Mouse (Mus musculus): ENCODE data around the gene Zfhx3. TPM values are rescaled to one million over a fixed set of nuclear protein-coding genes. Genes with fewer than 3 reads are reported as not detected.

Zfhx3 gene
- polyA plus RNA-seq, 1 experiment, result 14.0 TPM

DNA sequence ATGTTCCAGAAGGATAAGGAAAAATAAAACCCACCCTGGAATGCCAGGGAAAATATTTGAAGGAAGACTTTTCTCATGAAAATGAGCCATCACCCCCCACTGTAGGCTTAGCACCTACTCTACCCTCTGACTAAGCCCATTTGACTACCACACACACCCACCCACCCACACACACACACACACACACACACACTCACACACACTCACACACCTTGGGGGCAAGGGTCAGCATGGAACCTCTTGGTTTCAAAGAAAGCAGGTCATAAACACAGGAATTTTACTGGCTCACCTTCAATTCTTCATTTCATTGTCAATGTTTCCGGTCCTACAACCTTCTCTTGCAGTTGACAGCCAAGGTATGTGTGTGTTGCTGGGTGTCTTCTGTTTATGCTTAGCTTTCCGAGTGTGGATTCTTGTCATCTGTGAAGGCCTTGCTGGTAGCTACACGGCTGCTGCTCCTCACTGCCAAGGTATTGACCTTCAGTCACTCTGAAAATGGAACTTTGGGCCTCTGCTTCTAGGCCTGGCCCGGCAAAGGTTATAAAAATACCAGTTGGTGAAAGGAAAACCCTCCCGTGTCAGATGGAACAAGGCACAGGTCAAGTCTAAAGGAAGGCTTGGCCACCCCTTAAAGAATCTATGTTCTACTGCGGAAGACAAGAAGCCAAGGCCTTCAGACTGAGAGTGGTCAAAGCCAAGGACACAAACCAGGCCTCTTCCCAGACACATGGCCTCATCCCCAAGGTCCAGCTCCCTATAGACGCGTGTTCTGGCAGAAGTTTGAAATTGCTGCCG is 641.6 kb downstream of the Zfhx3 start:
- no peak for TF ChIP-seq EP300 (IDR thresholded peaks at IDR 0.05; ENCODE audit: insufficient read depth, low read depth, low read length)
- TF ChIP-seq POLR2A (IDR thresholded peaks at IDR 0.05; ENCODE audit: insufficient read depth, low read length), result no peak
- TF ChIP-seq CTCF (IDR thresholded peaks at IDR 0.05; ENCODE audit: low read depth, low read length), result no peak
- no peaks in the 10 kb centered on the region for H3K27me3 ChIP-seq (ENCODE audit: control insufficient read depth, insufficient read depth, low read length, poor library complexity, severe bottlenecking)
- no peaks in the 10 kb centered on the region for H3K36me3 ChIP-seq (ENCODE audit: control insufficient read depth, insufficient read depth, low read length, poor library complexity, severe bottlenecking)
- H3K9me3 ChIP-seq (replicated peaks; ENCODE audit: control insufficient read depth, insufficient read depth, low read length, poor library complexity, severe bottlenecking), result no peaks in the 10 kb centered on the region
- H3K27ac ChIP-seq (ENCODE audit: insufficient read depth, low read length), result no peak overlapping the region
- H3K4me3 ChIP-seq (ENCODE audit: low read depth, low read length), result no peak overlapping the region
- H3K4me1 ChIP-seq (ENCODE audit: control insufficient read depth, insufficient read depth, low read length), result no peaks in the 10 kb centered on the region
- no peak overlapping the region for H3K9ac ChIP-seq (ENCODE audit: low read depth, poor library complexity, severe bottlenecking)

DNA sequence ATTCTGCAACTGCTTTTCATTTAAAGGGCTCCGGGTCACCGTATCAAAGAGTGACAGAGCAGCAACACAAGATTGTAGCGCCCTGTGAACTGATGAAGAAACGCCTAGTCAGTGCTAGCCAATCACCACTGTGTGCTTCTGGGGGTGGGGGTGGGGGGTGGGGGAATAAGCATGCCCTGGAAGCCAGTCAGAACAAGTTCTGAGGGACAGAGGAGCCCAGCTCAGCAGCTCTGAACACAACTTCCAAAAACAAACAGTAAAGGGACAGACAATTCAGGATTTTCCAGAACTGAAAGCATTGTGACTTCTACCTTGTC is 642.2 kb downstream of the Zfhx3 start:
- no peak overlapping the region for H3K27ac ChIP-seq (ENCODE audit: insufficient read depth, low read length)

DNA sequence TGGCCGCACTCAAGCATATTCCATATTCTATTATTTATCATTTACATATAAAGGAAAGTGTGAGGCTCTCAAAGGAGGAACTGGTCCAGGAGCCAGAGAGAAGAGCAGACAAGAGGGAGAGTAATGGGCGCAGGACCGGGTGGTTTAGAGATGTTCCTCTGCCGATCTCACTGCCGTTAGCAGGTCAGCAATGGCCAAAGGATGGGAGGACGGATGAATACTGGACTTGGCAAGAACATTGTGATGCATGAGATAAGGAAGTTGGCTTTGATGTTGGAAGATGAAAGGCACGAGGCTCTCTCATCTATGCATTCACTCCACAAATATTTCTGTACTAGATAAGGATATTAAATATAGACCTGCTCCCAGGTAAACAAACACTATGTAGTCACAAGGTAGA is 648.6 kb downstream of the Zfhx3 start:
- TF ChIP-seq CTCF (IDR thresholded peaks at IDR 0.05; ENCODE audit: low read depth, low read length) (no peak), EP300 (IDR thresholded peaks at IDR 0.05; ENCODE audit: insufficient read depth, low read depth, low read length) (no peak), POLR2A (IDR thresholded peaks at IDR 0.05; ENCODE audit: insufficient read depth, low read length) (no peak)
- H3K36me3 ChIP-seq (ENCODE audit: control insufficient read depth, insufficient read depth, low read length, poor library complexity, severe bottlenecking), result no peaks in the 10 kb centered on the region

More for the DNA sequence above, 642.2 kb downstream of the Zfhx3 start:
- no peak overlapping the region for H3K9ac ChIP-seq (ENCODE audit: low read depth, poor library complexity, severe bottlenecking)
- no peaks in the 10 kb centered on the region for H3K4me1 ChIP-seq (ENCODE audit: control insufficient read depth, insufficient read depth, low read length)
- H3K27me3 ChIP-seq (ENCODE audit: control insufficient read depth, insufficient read depth, low read length, poor library complexity, severe bottlenecking), result no peaks in the 10 kb centered on the region
- no peaks in the 10 kb centered on the region for H3K36me3 ChIP-seq (ENCODE audit: control insufficient read depth, insufficient read depth, low read length, poor library complexity, severe bottlenecking)
- H3K9me3 ChIP-seq (replicated peaks; ENCODE audit: control insufficient read depth, insufficient read depth, low read length, poor library complexity, severe bottlenecking), result no peaks in the 10 kb centered on the region
- TF ChIP-seq POLR2A (IDR thresholded peaks at IDR 0.05; ENCODE audit: insufficient read depth, low read length) (no peak), EP300 (IDR thresholded peaks at IDR 0.05; ENCODE audit: insufficient read depth, low read depth, low read length) (no peak), CTCF (IDR thresholded peaks at IDR 0.05; ENCODE audit: low read depth, low read length) (no peak)
- H3K4me3 ChIP-seq (ENCODE audit: low read depth, low read length), result no peak overlapping the region

DNA sequence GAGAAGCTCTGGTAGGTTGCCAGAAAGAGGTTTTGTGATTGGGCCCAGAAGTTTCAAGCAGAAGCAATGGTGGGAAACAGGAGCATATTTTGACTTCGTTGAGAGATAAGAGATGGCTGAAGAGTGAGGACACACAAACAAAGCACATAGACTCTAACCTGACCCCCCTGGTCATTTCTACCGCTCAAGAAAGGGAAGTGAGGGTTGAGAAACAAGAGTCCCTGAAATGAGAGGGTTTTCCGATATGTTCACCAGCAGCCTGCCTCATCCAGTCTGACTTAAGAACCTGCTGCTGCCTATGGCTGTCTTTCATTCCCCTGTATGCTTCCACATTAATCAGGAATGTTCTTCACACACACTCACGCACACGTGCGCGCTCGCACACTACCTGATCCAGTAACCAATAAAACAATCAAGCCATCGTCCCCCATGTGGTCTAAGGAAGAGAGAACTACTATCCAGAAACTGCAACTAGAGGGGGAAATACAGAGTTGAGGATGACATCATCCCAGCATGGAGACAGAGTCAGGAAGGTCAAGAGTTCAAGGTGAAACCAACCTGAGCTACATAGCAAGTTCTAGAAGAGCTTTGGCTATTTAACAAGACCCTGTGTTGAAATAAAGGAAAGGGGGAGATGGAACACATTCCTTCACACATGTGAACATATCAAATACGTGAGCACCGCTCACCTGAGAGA is 649.7 kb downstream of the Zfhx3 start:
- H3K27ac ChIP-seq (ENCODE audit: insufficient read depth, low read length), result no peak overlapping the region
- H3K9ac ChIP-seq (ENCODE audit: low read depth, poor library complexity, severe bottlenecking), result no peak overlapping the region
- H3K27me3 ChIP-seq (ENCODE audit: control insufficient read depth, insufficient read depth, low read length, poor library complexity, severe bottlenecking), result no peaks in the 10 kb centered on the region
- no peaks in the 10 kb centered on the region for H3K9me3 ChIP-seq (replicated peaks; ENCODE audit: control insufficient read depth, insufficient read depth, low read length, poor library complexity, severe bottlenecking)
- H3K4me1 ChIP-seq (ENCODE audit: control insufficient read depth, insufficient read depth, low read length), result peaks cover 3% of the 10 kb centered on the region
- no peak for TF ChIP-seq POLR2A (IDR thresholded peaks at IDR 0.05; ENCODE audit: insufficient read depth, low read length)
- no peak for TF ChIP-seq EP300 (IDR thresholded peaks at IDR 0.05; ENCODE audit: insufficient read depth, low read depth, low read length)
- no peak for TF ChIP-seq CTCF (IDR thresholded peaks at IDR 0.05; ENCODE audit: low read depth, low read length)
- no peak overlapping the region for H3K4me3 ChIP-seq (ENCODE audit: low read depth, low read length)
- H3K36me3 ChIP-seq (ENCODE audit: control insufficient read depth, insufficient read depth, low read length, poor library complexity, severe bottlenecking), result no peaks in the 10 kb centered on the region

More for the DNA sequence above, 648.6 kb downstream of the Zfhx3 start:
- Histone ChIP-seq H3K27me3 (ENCODE audit: control insufficient read depth, insufficient read depth, low read length, poor library complexity, severe bottlenecking) (no peaks in the 10 kb centered on the region), H3K9me3 (replicated peaks; ENCODE audit: control insufficient read depth, insufficient read depth, low read length, poor library complexity, severe bottlenecking) (no peaks in the 10 kb centered on the region), H3K4me1 (ENCODE audit: control insufficient read depth, insufficient read depth, low read length) (peaks cover 3% of the 10 kb centered on the region), H3K4me3 (ENCODE audit: low read depth, low read length) (no peak overlapping the region), H3K9ac (ENCODE audit: low read depth, poor library complexity, severe bottlenecking) (no peak overlapping the region), H3K27ac (ENCODE audit: insufficient read depth, low read length) (no peak overlapping the region)

DNA sequence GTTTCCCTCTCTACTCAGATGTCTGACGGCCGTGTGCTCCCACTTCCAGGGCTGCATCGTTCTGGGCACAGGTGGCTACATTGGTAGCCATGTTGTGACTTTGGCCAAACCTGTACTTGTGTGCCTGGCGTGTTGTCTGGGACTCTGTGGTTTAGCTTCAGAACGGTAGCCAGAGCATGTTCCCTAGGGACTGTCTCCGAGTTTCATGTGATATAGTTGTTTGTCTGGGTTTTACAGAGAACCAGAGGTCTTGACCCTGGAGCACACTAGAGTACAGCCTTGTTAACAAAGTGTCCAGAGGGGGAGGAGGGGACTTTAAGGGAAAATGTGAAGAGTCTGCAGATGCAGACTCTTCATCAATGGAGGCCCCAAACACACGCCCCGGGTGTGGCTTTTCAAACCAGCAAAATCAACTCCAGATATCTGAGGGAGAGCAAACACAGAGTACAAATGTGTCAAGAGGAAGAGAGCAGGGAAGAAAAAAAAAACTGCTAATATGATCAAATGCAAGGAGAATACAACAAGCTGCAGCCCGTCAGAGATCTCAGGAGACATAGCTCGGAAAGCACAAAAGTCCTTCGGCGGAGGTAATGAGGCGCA is 650.6 kb downstream of the Zfhx3 start:
- Histone ChIP-seq H3K4me1 (ENCODE audit: control insufficient read depth, insufficient read depth, low read length) (peaks cover 3% of the 10 kb centered on the region), H3K4me3 (ENCODE audit: low read depth, low read length) (no peak overlapping the region), H3K27ac (ENCODE audit: insufficient read depth, low read length) (no peak overlapping the region), H3K9me3 (replicated peaks; ENCODE audit: control insufficient read depth, insufficient read depth, low read length, poor library complexity, severe bottlenecking) (no peaks in the 10 kb centered on the region), H3K27me3 (ENCODE audit: control insufficient read depth, insufficient read depth, low read length, poor library complexity, severe bottlenecking) (no peaks in the 10 kb centered on the region), H3K36me3 (ENCODE audit: control insufficient read depth, insufficient read depth, low read length, poor library complexity, severe bottlenecking) (no peaks in the 10 kb centered on the region), H3K9ac (ENCODE audit: low read depth, poor library complexity, severe bottlenecking) (no peak overlapping the region)
- TF ChIP-seq EP300 (IDR thresholded peaks at IDR 0.05; ENCODE audit: insufficient read depth, low read depth, low read length), result no peak
- no peak for TF ChIP-seq POLR2A (IDR thresholded peaks at IDR 0.05; ENCODE audit: insufficient read depth, low read length)

DNA sequence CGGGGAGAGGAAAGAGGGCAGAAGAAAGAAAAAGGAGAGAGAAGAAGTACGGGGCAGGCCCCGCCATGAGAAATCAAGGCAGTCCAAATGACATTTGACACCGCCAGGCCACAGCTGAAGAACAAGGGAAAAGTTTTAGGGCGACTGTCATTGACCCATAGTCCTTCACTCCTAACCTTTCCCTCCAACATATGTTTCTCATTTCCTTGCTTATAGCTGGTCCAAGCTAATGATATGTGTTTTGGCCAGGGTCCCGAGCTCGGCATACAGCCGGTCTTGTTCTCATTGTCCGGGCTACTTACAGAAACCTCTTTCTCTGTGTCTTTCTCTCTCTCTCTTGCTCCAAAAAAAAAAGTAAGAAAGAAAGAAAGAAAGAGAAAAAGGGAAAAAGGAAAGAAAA is 651.4 kb downstream of the Zfhx3 start:
- Histone ChIP-seq H3K9me3 (replicated peaks; ENCODE audit: control insufficient read depth, insufficient read depth, low read length, poor library complexity, severe bottlenecking) (no peaks in the 10 kb centered on the region), H3K9ac (ENCODE audit: low read depth, poor library complexity, severe bottlenecking) (no peak overlapping the region), H3K4me1 (ENCODE audit: control insufficient read depth, insufficient read depth, low read length) (peaks cover 3% of the 10 kb centered on the region), H3K27ac (ENCODE audit: insufficient read depth, low read length) (no peak overlapping the region), H3K27me3 (ENCODE audit: control insufficient read depth, insufficient read depth, low read length, poor library complexity, severe bottlenecking) (no peaks in the 10 kb centered on the region), H3K36me3 (ENCODE audit: control insufficient read depth, insufficient read depth, low read length, poor library complexity, severe bottlenecking) (no peaks in the 10 kb centered on the region), H3K4me3 (ENCODE audit: low read depth, low read length) (no peak overlapping the region)
- TF ChIP-seq CTCF (IDR thresholded peaks at IDR 0.05; ENCODE audit: low read depth, low read length) (no peak), EP300 (IDR thresholded peaks at IDR 0.05; ENCODE audit: insufficient read depth, low read depth, low read length) (no peak), POLR2A (IDR thresholded peaks at IDR 0.05; ENCODE audit: insufficient read depth, low read length) (no peak)
